Mouse (Mus musculus) activated CD4-positive, CD25-positive, alpha-beta regulatory T cell, adult 9 weeks (primary cell): ENCODE results near the gene Acaa1b. TPM values are rescaled to one million over a fixed set of nuclear protein-coding genes. Genes with fewer than 3 reads are reported as not detected.

Source experiments
- polyA plus RNA-seq: library from polyadenylated mRNA; unstranded; fragments of 100-300 nt; shearing (Covaris generic); gene quantifications from one replicate; pipeline ENCODE4 v1.2.1, GENCODE M21; 2017

Acaa1b gene
- 0.20 TPM for polyA plus RNA-seq

GRCm38 (mm10) chr9:119156278-119157201 is at the start of gene Acaa1b:
Acaa1b (minus strand) TSS chr9:119157093.

GRCm38 (mm10) chr9:119158861-119159260 is 2.0 kb upstream of the Acaa1b start, which contains the start of gene Gm47289:
Gm47289 (plus strand) TSS chr9:119159161.

DNA sequence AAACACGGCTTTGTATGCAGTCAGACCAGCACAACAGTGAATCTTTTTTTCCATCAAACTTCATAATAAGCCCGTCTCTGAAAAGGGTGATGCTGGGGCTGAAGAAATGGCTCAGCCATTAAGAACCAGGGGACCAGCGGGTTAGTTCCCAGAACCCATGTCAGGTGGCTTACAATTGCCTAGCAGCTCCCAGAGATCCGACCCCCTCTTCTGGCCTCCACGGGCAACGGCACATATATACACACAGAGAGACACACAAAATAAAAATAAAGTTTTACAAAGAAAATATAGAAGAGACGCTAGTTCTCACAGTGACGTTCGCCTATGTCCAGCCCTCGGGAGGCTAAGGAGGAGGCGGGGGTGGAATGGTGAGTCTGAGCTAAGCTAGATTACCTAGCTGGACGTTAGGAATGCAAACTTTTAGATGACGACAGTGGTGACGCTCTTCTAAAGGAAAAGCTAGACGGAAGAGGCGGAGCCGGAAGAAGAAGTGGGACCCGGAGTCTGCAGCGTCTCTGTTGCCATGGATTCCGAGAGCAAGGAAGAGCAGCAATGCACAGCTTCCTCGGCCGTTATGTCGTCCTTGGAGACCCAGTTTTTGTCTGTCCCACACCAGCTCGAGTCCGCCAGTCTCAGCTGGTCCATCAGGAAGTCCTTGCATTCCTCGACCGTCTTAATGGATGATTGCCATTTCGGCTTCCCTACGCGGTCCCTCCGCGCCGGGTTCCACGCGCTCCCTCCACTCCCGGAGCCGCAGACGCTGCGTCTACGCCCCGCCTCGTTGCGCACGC is 54.7 kb downstream of the Acaa1b start, which contains the start of gene Dlec1:
Gene Dlec1 (plus strand): TSS at position 487 of the 791 bp plus-strand sequence.

Other genes with a start within 250 kb of the Acaa1b start
- 0.54 TPM for gene Ctdspl, start 230.6 kb downstream of the Acaa1b start, polyA plus RNA-seq
- gene Vill, start 104.3 kb downstream of the Acaa1b start, polyA plus RNA-seq = 28.4 TPM
- 5.2 TPM for gene Plcd1, start 63.6 kb downstream of the Acaa1b start, polyA plus RNA-seq
- gene Dlec1, start 54.6 kb downstream of the Acaa1b start, polyA plus RNA-seq = 0.33 TPM
- gene Gm47289, start 2.1 kb upstream of the Acaa1b start, polyA plus RNA-seq = not detected
- not detected for gene Slc22a13, start 52.0 kb upstream of the Acaa1b start, polyA plus RNA-seq
- gene Oxsr1, start 165.3 kb upstream of the Acaa1b start, polyA plus RNA-seq = 8.2 TPM
- gene Acaa1a, start 182.6 kb upstream of the Acaa1b start, polyA plus RNA-seq = 64.4 TPM
- gene Myd88, start 184.3 kb upstream of the Acaa1b start, polyA plus RNA-seq = 106 TPM
- 0.87 TPM for gene Xylb, start 200.3 kb upstream of the Acaa1b start, polyA plus RNA-seq
- not detected for gene Slc22a14, start 208.5 kb upstream of the Acaa1b start, polyA plus RNA-seq
- gene Acvr2b, start 245.0 kb upstream of the Acaa1b start, polyA plus RNA-seq = not detected